Mouse (Mus musculus) layer of hippocampus, adult 2 months (tissue): ENCODE results near the gene Wnt3a. TPM values are rescaled to one million over a fixed set of nuclear protein-coding genes. Genes with fewer than 3 reads are reported as not detected.
"Not testable (repeated sequence)": the region's sequence is repeated elsewhere in the genome, so short reads cannot be mapped to it uniquely, and the experiment has no call there.

Experiments
- DNase-seq, 2 experiments: peaks; one replicate each; pipeline ENCODE4 v3.0.0; 2022; ENCODE audit warnings: low spot score in 2 of 2
- H3K27ac ChIP-seq: fragments of 200-600 bp; 2 replicates; pipeline ENCODE4 v1.8.1; 2022
- H3K4me3 ChIP-seq: fragments of 200-600 bp; 2 replicates; pipeline ENCODE4 v1.8.1; 2022; ENCODE audit warnings: mild to moderate bottlenecking
- CTCF ChIP-seq: fragments of 200-600 bp; conservative IDR thresholded peaks from 2 replicates; pipeline ENCODE4 v1.8.1; 2022; ENCODE audit warnings: antibody characterized with exemption, mild to moderate bottlenecking, moderate library complexity
- total RNA-seq, 2 experiments: library from RNA; stranded (reverse); gene quantifications; 2 replicates each; pipeline ENCODE4 v1.2.3; 2021

Wnt3a gene
- total RNA-seq, 2 experiments from 2014 or later: 0.13 TPM; not detected in 1

DNA sequence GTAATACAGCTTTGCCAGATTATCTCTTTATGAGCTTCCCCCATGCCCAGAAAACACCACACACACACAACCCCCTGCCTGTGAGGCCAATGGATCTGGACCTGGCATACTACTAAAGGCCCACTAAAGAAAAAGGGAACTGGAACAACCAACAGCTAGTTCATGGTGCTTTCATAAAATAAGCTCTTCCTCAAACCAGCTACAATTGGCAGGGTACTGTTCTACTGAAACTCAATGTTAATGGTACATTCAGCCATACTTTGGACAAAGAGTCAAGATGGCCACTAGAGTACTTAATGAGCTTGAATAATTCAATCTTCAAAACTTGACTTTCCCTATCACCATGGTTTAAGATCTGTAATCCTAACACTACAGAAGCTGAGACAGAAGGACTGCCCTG is 68.9 kb downstream of the Wnt3a start:
- TF ChIP-seq CTCF: no peak
- Histone ChIP-seq H3K4me3 (no peak overlapping the region), H3K27ac (0 out of 2 replicates have a peak overlapping the region, but pooled peaks have one; percentile 14)
- DNase-seq: no peak

DNA sequence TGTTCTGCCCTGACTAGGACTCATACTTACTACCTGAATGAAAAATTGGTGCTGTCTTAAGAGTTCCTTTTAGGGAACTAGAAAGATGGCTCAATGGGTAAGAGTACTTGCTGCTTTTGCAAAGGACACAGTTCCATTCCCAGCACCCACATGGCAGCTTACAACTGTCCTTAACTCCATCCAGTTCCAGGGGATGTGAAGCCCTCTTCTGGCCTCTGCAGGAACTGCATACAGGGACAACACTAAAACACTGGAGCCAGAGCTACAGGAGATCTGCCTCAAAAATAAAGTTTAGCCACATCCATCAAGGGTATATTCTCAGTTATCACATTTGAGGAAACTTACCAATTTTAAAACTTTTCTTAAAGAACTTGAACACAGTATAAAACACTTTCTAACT is 71.5 kb downstream of the Wnt3a start:
- no peak overlapping the region for H3K4me3 ChIP-seq
- peak; percentile 75 for TF ChIP-seq CTCF
- DNase-seq: no peak
- 0 out of 2 replicates have a peak overlapping the region, but pooled peaks have one; percentile 63 for H3K27ac ChIP-seq

DNA sequence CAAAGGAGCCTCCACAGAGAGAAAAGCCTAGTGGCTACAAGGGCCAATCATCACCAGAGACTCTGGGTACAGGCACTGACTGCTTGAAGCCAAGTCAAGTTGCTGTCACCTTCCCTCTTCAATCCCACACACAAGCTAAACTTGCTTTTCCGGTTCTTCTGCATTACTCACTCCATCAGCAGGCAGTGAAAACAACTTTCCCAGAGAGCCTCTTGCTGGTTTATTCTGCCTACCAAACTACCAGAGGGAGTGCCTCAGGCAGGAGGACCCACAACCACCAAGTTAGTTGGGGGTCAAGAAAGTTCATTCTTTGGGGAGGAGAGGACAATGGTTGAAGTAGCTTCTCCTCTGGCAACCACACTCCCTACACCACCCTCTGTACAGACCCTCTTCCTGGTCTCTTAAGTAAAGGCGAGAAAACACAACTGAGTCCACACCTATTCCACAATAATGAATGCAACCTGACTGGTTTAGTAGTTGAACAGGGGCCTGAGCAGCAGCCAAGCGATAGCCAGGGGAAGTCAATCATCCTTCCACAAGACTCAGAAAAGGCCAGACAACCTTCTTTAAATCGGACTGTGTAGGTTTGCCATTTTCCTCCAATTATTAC is 72.1 kb downstream of the Wnt3a start:
- DNase-seq: no peak
- Histone ChIP-seq H3K27ac (peak overlapping the region; percentile 63), H3K4me3 (no peak overlapping the region)
- no peak for TF ChIP-seq CTCF

DNA sequence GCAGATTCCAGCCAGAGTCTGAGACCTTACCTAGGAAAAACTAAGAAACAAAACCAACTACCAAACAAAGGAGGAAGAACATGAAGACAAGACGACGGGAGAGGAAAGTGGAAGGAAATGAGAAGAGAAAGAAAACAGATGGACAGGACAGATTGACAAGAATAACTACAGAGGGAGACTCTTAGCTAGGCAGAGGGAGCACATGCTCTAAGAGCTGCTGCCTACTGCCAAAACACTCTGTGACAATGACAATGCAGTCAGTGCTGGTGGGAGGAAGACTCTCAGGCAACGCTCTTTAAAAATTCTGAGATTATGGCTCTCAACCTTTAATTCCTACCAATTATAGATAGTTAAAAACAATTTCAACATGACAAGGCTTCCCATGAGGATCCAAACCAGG is 73.6 kb downstream of the Wnt3a start:
- TF ChIP-seq CTCF: no peak
- peak; percentile 44 to 83 for DNase-seq

DNA sequence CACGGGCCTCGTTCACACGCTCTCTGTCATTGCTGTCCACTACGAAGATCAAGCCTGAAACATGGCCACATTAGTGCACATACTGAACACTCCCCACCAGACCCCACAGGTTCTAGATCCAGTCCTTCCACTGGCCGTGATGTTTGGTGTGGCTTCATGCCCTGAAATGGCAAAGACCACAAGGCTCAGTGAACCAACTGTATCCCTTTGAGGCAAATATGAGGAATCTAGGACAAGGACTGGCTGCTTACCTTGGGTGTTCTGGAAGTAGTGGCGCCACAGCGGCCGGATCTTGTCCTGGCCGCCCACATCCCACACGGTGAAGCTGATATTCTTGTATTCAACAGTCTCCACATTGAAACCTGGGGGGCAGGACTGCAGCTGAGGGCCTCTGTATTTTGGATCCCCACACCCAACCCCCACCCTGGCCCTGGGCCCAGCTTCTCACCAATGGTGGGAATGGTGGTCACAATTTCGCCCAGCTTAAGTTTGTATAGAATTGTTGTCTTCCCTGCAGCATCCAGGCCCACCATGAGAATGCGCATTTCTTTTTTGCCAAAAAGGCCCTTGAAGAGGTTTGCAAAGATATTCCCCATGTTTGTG is 77.6 kb downstream of the Wnt3a start:
- no peak for DNase-seq
- Histone ChIP-seq H3K27ac (peak overlapping the region; percentile 19; the same call in 1 of the 2 replicates), H3K4me3 (no peak overlapping the region)
- TF ChIP-seq CTCF: no peak

More for the DNA sequence above, 73.6 kb downstream of the Wnt3a start:
- Histone ChIP-seq H3K4me3 (no peak overlapping the region), H3K27ac (peak overlapping the region; percentile 63)

DNA sequence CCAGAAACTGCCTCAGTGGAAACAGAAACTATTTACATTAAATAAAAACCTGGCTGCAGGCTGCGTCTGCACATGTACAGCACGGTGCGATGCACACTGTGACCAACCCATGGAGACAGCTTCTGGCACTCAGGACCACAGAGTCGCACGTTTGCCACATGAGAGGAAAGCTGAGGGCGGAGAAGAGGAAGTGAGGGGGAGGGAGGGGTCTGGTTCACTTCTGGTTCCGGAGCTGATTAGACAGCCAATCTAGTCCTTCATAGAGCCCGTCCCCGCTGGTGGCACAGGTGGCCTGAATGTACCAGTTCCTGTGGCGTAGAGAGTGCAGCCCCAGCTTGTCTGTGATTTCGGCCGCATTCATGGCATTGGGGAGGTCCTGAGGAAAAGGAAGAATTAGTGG is 78.2 kb downstream of the Wnt3a start:
- peak overlapping the region; percentile 8; the same call in 1 of the 2 replicates for H3K27ac ChIP-seq
- not testable (repeated sequence) for DNase-seq, H3K4me3 ChIP-seq

DNA sequence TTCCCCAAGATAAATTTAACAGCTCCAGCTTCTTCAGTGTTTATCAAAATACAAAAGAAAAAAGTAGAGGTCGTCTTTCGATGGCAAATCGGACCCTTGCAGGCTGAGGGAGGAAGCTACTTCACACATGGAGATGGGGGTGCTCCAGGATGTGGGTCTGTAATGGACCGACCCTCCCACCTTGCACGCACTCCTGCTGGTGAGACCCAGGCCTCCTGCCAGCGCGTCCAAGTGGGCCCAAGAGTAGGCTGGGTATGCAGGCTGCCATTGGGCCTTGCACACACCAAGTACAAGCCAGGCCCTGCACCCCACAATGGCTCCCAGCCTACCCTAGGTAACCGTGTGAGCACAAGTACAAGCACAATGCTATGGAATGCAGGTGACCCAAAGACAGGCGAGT is 79.0 kb downstream of the Wnt3a start:
- DNase-seq, H3K4me3 ChIP-seq, H3K27ac ChIP-seq: not testable (repeated sequence)

DNA sequence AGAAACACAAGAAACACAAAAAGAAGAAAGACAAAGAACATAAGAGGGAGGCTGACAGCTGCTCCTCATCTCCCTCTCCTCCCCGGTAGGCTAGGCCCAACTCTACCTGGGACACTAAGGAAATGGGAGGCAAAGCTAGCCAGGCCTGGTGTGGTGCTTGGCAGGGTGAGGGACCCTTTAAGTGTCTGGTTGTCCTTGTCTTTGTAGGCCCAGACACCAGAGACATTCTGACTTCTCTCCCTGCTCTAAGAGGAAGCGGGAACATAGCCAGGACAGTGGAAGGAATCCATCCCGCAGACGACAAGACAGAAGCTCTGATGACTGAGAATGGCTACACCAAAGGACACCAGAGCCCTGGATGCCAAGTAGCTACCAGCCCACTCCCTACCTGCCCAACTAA is 80.5 kb downstream of the Wnt3a start:
- no peak overlapping the region; the same call in 1 of the 2 replicates for H3K27ac ChIP-seq
- DNase-seq: no peak
- no peak for TF ChIP-seq CTCF

DNA sequence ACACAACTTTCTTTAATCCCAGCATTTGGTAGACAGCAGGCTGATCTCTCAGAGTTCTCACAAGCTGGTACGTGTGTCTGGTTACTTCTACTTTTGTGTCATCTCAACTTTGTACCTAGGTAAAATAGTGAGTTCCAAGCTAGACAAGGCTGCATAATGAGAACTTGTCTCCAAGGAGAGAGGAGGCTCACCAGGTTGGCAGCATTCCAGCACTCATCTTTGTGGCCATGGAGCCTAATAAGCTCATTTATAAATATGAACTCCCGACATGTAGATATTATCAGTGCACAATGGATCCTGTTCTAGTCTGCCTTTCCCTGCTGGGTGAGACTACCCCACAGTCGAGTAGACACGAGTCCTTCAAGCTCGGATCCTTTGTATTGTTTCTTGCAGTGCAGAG is 81.0 kb downstream of the Wnt3a start:
- TF ChIP-seq CTCF: no peak
- Histone ChIP-seq H3K27ac (peak overlapping the region; percentile 90), H3K4me3 (peak overlapping the region; percentile 100)
- DNase-seq: no peak

More for the DNA sequence above, 80.5 kb downstream of the Wnt3a start:
- H3K4me3 ChIP-seq: no peak overlapping the region

DNA sequence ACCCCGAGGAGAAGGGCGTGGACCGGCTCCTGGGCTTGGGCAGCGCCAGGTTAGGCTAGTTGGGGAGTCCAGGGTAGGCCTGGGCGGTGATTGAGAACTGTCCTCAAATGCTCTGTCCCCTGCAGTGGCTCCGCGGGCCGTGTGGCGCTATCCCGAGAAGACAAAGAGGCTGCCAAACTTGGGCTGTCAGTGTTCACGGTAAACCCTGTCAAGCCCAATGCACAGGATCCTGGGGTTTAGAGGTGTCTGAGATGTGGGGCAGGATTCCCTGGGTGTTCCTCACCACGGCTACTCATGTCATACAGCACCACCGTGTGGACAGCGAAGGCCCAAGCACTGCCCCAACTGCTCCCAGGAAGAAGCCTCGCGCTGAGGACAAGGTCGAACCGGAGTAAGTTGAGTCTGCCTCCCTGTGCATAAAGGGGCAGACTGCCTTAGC is 81.5 kb downstream of the Wnt3a start:
- Histone ChIP-seq H3K4me3 (peak overlapping the region; percentile 100), H3K27ac (peak overlapping the region; percentile 90)
- peak; percentile 76 for TF ChIP-seq CTCF
- peak in 1 of 2 experiments; percentile 35 for DNase-seq

DNA sequence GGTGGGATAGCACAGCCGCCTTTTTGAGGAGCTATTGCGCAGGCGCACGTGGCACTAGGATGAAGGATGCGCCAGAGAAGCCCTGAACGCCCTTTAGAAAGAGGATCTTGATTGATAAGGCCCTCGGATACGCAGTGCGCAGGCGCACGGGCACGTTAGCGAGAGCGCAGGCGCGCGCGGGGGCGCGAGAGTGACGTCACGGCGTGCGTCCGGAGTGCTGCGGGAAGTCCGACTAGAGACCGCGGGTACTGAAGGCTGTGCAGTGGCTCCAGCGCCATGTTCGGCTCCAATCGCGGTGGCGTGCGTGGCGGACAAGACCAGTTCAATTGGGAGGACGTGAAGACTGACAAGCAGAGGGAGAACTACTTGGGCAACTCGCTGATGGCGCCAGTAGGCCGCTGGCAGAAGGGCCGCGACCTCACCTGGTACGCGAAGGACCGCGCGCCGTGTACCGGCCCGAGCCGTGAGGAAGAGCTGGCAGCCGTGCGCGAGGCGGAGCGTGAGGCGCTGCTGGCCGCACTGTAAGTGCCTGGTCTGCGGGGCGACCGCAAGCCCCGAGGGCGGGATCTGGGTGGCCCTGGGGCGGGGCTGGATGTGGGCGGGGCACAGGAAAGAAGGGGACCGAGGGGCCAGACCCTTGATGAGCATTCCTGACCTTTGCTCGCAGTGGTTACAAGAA is 82.3 kb downstream of the Wnt3a start, which contains the start of gene 2310033P09Rik:
Gene 2310033P09Rik, plus strand, starts transcription at position 169 of the 679 bp plus-strand sequence.
- TF ChIP-seq CTCF: no peak
- Histone ChIP-seq H3K4me3 (peak within 1 kb of the TSS; percentile 100), H3K27ac (peak within 1 kb of the TSS; percentile 90)
- DNase-seq: peak; percentile 96

DNA sequence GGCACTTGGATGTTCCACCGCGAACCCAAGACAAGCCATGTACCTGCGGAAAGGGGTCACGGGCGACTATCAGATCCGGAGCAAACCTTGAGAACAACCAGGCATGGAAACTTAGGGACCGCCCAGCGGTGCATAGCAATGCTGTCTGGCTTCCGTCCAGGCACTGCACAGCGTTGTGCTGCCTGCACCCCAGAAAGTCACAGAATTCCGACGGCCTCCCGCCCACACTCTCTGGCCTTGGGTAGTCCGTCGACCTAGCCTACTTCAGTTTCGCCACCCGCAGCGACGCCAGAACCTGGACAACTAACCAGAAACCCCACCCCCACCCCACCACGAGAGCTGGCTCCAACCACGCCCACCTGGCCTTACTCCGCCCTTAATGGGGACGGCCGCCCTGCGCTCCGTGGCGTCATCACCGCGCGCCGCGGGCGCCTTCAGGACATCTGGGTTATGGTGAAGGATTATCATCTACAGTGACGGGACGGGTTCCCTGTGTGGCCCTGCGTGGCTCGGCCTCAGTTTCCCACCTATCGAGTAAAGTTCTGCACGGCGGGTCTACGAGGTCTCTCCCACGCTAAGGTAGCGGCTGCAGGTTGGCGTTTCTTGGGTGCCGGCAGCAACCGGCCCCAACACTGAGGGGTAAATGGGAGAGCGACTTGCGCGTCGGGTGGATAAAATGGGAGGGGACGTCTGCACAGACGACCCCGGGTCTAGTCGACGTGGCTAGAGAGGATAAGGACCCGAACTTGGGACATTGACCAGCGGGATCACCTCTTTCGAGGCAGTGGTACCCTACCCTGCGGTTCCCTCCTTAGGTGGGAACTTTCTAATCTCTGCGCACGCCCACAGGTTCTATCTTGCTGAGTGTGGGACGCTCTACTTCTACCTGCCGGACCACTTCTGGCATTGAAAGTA is 88.2 kb downstream of the Wnt3a start, which contains the start of gene Mrpl55:
Gene Mrpl55, plus strand, starts transcription at position 406 of the 915 bp plus-strand sequence.
- peak within 1 kb of the TSS; percentile 91 for H3K27ac ChIP-seq
- peak within 1 kb of the TSS; percentile 93 for H3K4me3 ChIP-seq
- DNase-seq: peak; percentile 93 to 95
- no peak for TF ChIP-seq CTCF
